Mouse (Mus musculus) small intestine, adult 2 months (tissue): ENCODE results near the gene Apol10b.
"Not testable (repeated sequence)": the region's sequence is repeated elsewhere in the genome, so short reads cannot be mapped to it uniquely, and the experiment has no call there.

Source experiments
- CTCF ChIP-seq: fragments of 200-500 bp; IDR thresholded peaks from 2 replicates; pipeline ENCODE4 v1.5.1; 2012; ENCODE audit warnings: low read depth, mild to moderate bottlenecking, control low read depth, inconsistent platforms, low read length, moderate library complexity, mixed read lengths; ENCODE audit not compliant: insufficient replicate concordance, insufficient read length; ENCODE audit errors: extremely low read depth
- POLR2A ChIP-seq: fragments of 200-500 bp; IDR thresholded peaks from 2 replicates; pipeline ENCODE4 v1.6.1; 2012; ENCODE audit warnings: low read depth, mild to moderate bottlenecking, control low read depth, inconsistent platforms, low read length, moderate library complexity

DNA sequence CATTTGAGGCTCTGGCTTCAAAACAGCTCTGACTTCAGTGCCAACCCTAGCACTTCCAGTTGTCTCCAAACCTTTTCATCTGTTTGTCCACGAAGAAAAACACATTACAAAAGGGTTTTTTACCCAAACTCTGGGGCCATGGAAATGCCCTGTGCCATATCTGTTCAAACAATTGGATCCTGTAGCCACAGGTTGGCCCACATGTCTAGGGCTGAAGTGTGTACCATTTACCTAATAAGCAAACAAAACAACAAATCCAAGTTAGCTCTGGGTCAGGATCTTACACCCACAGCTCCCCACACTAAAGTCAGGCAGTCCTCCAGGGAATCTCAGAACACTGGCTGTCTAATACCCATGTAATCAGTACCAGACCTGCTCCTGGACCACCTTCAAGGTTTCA is 56.7 kb downstream of the Apol10b start:
- not testable (repeated sequence) for TF ChIP-seq CTCF, POLR2A
